Mouse (Mus musculus) kidney, embryonic 16.5 days (tissue): Measurements from ENCODE around the gene Fam187a. TPM values are rescaled to one million over a fixed set of nuclear protein-coding genes. Genes with fewer than 3 reads are reported as not detected.

Experiments
- ATAC-seq: fragments of 200-750 bp; cut with Nextera tagmentation; 2 replicates; pipeline ENCODE4 v1.8.0; 2017; ENCODE audit warnings: moderate TSS enrichment; ENCODE audit not compliant: low FRiP score, low TSS enrichment
- H3K27ac ChIP-seq: fragments of 300-500 bp; sonication (generic); 2 replicates; pipeline ENCODE4 v1.5.1; 2014; ENCODE audit warnings: low read length
- H3K27me3 ChIP-seq: fragments of 300-500 bp; sonication (generic); 2 replicates; pipeline ENCODE4 v1.6.1; 2014; ENCODE audit warnings: low read length, control low read depth, mixed read lengths; ENCODE audit not compliant: insufficient read depth
- H3K36me3 ChIP-seq: fragments of 300-500 bp; sonication (generic); 2 replicates; pipeline ENCODE4 v1.6.1; 2014; ENCODE audit warnings: low read length, control low read depth, mixed read lengths; ENCODE audit not compliant: insufficient read depth
- H3K4me1 ChIP-seq: fragments of 300-500 bp; sonication (generic); 2 replicates; pipeline ENCODE4 v1.6.1; 2014; ENCODE audit warnings: low read length, control low read depth, mixed read lengths; ENCODE audit not compliant: insufficient read depth
- H3K4me2 ChIP-seq: fragments of 300-500 bp; sonication (generic); replicated peaks from 2 replicates; pipeline ENCODE4 v1.6.1; 2014; ENCODE audit warnings: low read depth, low read length
- H3K4me3 ChIP-seq: fragments of 300-500 bp; sonication (generic); 2 replicates; pipeline ENCODE4 v1.5.1; 2014; ENCODE audit warnings: mild to moderate bottlenecking, low read length
- H3K9ac ChIP-seq: fragments of 300-500 bp; sonication (generic); replicated peaks from 2 replicates; pipeline ENCODE4 v1.6.1; 2014; ENCODE audit warnings: low read length
- H3K9me3 ChIP-seq: fragments of 300-500 bp; sonication (generic); 2 replicates; pipeline ENCODE4 v1.6.1; 2016; ENCODE audit warnings: low read length, control low read depth
- WGBS: fragments of 180-500 bp; shearing (Covaris S2); extraction: QIAGEN DNeasy Blood & Tissue Kit; methylation state at CpG from one replicate; pipeline ENCODE4 v1.1.7; 2014; 5-methylcytosine and 5-hydroxymethylcytosine counted together
- polyA plus RNA-seq: library from polyadenylated mRNA; unstranded; fragments of >200 nt; fragmentation: Nextera tagmentation; extraction: Ambion mirVana; gene quantifications from 2 replicates; pipeline ENCODE4 v1.2.1, GENCODE M21; 2015

The Fam187a gene
- polyA plus RNA-seq, 1 experiment from 2014 or later: not detected

GRCm38 (mm10) chr11:102858951-102859350 is 26.0 kb upstream of the Fam187a start:
- Histone ChIP-seq H3K27me3 (no peaks in the 10 kb centered on the region), H3K27ac (no peak overlapping the region), H3K4me1 (no peaks in the 10 kb centered on the region), H3K4me2 (no peak overlapping the region), H3K4me3 (no peak overlapping the region), H3K36me3 (peaks cover 73% of the 10 kb centered on the region), H3K9me3 (no peaks in the 10 kb centered on the region), H3K9ac (no peak overlapping the region)
- no peak for ATAC-seq
- 77% methylated on average over 11 of the region's 11 CpGs for WGBS

DNA sequence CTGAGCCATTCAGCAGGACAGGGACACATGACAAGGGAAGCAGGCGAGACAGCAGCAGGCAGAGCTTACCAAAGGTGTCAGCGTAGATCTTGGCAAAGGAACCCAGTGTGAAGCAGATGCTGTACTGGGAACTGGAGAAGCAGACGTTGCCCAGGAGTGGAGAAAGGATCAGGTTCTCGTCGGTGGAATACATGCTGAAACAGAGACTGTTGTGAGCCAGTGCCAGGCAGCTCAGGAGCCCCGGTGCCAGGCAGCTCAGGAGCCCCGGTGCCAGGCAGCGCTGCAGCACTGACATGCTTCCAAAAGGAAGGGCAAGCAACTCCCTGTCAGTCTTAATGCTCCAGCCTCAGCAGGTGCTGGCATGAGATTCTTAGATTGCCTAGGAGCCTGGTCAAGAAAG is 25.0 kb upstream of the Fam187a start:
- Histone ChIP-seq H3K27ac (no peak overlapping the region), H3K4me2 (no peak overlapping the region), H3K9me3 (no peaks in the 10 kb centered on the region), H3K27me3 (no peaks in the 10 kb centered on the region), H3K36me3 (peaks cover 65% of the 10 kb centered on the region), H3K4me1 (no peaks in the 10 kb centered on the region), H3K9ac (no peak overlapping the region), H3K4me3 (no peak overlapping the region)
- no peak for ATAC-seq
- 90% methylated on average over 8 of the region's 8 CpGs for WGBS

GRCm38 (mm10) chr11:102864272-102864671 is 20.7 kb upstream of the Fam187a start:
- whole genome bisulfite sequencing: 32% methylated on average over 4 of the region's 4 CpGs
- peaks cover 65% of the 10 kb centered on the region for H3K36me3 ChIP-seq
- H3K27ac ChIP-seq: no peak overlapping the region
- no peak overlapping the region for H3K4me3 ChIP-seq
- H3K4me2 ChIP-seq: no peak overlapping the region
- no peaks in the 10 kb centered on the region for H3K9me3 ChIP-seq
- no peaks in the 10 kb centered on the region for H3K4me1 ChIP-seq
- ATAC-seq: no peak
- no peak overlapping the region for H3K9ac ChIP-seq
- H3K27me3 ChIP-seq: no peaks in the 10 kb centered on the region

DNA sequence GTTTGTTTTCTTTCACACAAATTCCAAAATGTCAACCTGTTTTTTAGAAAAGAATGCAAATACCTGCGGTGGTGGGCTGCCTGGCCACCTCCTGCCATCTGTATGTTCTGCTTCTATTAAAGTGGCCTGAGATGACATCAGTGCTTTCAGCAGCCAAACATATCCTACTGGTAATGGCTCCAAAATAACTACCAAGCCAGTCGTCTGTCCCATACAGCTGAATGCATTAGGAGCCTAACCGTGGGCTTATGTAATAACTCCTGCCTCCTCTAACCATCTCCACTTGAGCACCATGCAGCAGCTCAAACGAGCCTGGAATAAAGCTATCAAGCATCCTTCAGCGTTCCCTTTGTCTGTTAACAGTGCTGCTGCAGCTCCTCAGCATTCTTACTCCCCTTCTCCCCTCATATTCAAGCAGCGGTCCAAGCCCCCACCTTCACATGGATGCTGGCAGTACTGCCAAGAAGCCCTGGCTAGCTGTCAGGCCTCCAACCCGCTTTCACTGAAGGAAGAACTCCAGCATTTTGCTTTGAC is 10.1 kb upstream of the Fam187a start:
- no peaks in the 10 kb centered on the region for H3K27me3 ChIP-seq
- no peak for ATAC-seq
- H3K4me3 ChIP-seq: no peak overlapping the region
- H3K9ac ChIP-seq: no peak overlapping the region
- H3K36me3 ChIP-seq: peaks cover 52% of the 10 kb centered on the region
- 89% methylated on average over 7 of the region's 7 CpGs for WGBS
- H3K9me3 ChIP-seq: no peaks in the 10 kb centered on the region
- peaks cover 8% of the 10 kb centered on the region for H3K4me1 ChIP-seq
- H3K27ac ChIP-seq: no peak overlapping the region
- H3K4me2 ChIP-seq: no peak overlapping the region

GRCm38 (mm10) chr11:102879558-102879957 is 5.4 kb upstream of the Fam187a start:
- 48% methylated on average over 2 of the region's 2 CpGs for WGBS
- no peak for ATAC-seq

DNA sequence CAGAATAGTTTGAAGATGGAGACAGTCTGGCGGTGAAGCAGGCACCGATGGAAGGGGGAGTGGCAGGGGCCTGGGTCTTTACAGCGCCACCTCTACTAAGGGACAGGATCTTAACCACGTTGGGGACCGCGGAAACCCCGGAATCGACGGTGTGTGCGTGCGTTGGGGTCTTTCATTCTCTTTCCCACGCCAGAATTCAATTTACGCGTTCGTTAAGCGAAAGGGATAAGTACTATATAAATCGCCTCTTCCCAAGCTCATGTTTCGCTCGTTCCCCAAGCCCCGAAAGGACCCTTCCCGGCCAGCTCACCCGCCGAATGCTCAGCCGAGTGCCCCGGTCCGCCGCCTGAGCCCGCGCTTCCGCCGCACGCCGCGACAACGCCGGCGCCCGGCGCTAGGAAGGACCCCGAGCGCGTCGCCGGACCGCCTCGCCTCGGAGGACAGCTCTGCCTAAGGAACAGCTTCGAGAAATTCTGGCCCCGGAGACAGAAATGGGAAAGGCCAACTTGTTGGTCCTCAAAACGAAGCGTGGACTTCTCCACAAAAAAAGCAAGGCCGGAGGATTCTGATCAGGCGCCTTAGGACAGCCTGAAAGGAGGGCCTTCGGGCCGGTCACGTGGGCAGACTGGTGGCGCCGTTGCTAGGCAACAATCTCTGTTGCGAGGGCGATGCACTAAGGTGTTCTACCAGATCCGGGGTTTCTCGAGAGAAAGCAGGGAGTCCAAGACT is 4.2 kb upstream of the Fam187a start, which contains the start of the genes Eftud2 and Ccdc103:
Gene Eftud2 (minus strand): TSS at position 401 of the 729 bp plus-strand sequence.
Gene Ccdc103 (plus strand): TSS at position 620 of the 729 bp plus-strand sequence.
- peak; percentile 88 for ATAC-seq
- peak within 1 kb of the TSS; percentile 86 for H3K9ac ChIP-seq
- peaks cover 17% of the 10 kb centered on the region for H3K36me3 ChIP-seq
- WGBS: under 1% methylated on average over 62 of the region's 62 CpGs
- peak within 1 kb of the TSS; percentile 86 for H3K4me3 ChIP-seq
- H3K4me2 ChIP-seq: peak within 1 kb of the TSS; percentile 80
- no peaks in the 10 kb centered on the region for H3K9me3 ChIP-seq
- H3K27me3 ChIP-seq: no peaks in the 10 kb centered on the region
- H3K4me1 ChIP-seq: peaks cover 17% of the 10 kb centered on the region
- H3K27ac ChIP-seq: peak within 1 kb of the TSS; percentile 84

More at GRCm38 (mm10) chr11:102879558-102879957, 5.4 kb upstream of the Fam187a start:
- no peak overlapping the region; the same call in 1 of the 2 replicates for H3K4me3 ChIP-seq
- no peak overlapping the region for H3K9ac ChIP-seq
- H3K27me3 ChIP-seq: no peaks in the 10 kb centered on the region
- H3K4me2 ChIP-seq: peak overlapping the region; percentile 80; the same call in 1 of the 2 replicates
- H3K36me3 ChIP-seq: peaks cover 28% of the 10 kb centered on the region
- no peak overlapping the region for H3K27ac ChIP-seq
- no peaks in the 10 kb centered on the region for H3K9me3 ChIP-seq
- H3K4me1 ChIP-seq: peaks cover 17% of the 10 kb centered on the region

DNA sequence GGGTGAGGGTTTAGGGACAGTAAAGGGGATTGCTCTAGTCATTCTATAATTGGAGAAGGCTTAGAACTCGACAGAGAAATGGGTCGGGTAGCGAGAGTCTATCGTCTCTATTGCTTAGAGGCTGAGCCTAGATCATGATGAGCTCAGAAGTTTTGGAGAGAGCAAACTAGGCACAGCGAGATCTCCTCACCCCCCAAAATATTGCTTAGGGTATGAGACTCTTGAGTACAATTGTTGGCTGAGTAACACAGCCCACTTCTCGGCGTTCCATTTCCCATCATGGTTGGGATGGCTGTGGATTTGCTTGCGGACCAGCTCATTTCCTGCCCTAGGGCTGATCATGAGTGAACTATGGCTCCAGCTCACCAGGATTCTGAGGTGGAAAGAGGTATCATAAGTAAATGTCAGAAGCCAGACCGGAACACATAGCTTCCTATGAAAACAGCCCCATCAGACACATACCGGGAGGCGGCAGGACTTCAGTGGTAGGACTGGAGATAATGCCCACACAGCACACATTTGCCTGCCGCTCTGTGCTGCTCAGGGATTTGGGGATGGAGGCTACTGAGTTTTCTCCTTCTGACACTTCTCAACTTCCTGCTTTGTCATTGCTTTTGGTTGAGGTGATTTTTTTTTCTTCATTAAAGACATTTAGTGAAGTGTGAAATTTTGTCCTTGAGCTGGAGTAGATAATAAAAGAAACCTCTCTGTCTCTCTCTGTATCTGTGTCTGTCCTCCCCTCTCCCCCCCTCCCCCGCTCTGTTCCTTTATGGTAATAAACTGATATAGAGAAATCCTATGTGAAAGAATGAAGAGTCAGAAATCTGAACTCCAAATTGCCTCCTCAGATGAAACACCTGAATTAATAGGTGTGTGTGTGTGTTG is 3.4 kb upstream of the Fam187a start:
- 19% methylated on average over 13 of the region's 13 CpGs for WGBS
- Histone ChIP-seq H3K9me3 (no peaks in the 10 kb centered on the region), H3K27me3 (no peaks in the 10 kb centered on the region), H3K4me3 (peak overlapping the region; percentile 86), H3K4me2 (peak overlapping the region; percentile 80), H3K36me3 (peaks cover 12% of the 10 kb centered on the region; the same call in 1 of the 2 replicates), H3K9ac (peak overlapping the region; percentile 86), H3K4me1 (peaks cover 17% of the 10 kb centered on the region), H3K27ac (peak overlapping the region; percentile 84; the same call in 1 of the 2 replicates)
- no peak for ATAC-seq

GRCm38 (mm10) chr11:102887433-102887832 is 2.5 kb downstream of the Fam187a start:
- ATAC-seq: no peak
- Histone ChIP-seq H3K4me3 (no peak overlapping the region), H3K36me3 (no peaks in the 10 kb centered on the region), H3K4me2 (no peak overlapping the region), H3K4me1 (no peaks in the 10 kb centered on the region), H3K27me3 (peaks cover 3% of the 10 kb centered on the region; the same call in 1 of the 2 replicates), H3K9ac (no peak overlapping the region), H3K27ac (no peak overlapping the region), H3K9me3 (no peaks in the 10 kb centered on the region)
- WGBS: 84% methylated on average over 5 of the region's 5 CpGs

DNA sequence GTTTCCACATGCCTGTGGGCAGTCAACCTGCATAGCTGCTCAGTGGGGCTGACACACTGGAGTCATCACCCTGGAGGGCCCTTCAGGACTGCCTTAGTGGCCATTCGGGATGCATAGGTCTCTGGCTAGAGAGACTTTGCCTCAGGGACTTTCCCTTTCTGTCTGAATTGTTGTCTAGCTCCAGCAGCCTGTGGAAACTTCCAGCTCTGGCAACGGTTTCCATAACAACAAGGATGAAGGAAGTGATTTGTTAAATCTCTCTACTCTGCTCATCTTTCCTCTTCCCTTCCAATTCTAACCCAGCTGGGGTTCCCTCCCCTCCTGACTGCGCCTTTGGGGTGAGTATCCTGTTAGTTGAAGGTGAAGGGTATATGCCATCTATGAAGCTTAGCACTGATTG is 3.2 kb downstream of the Fam187a start:
- Histone ChIP-seq H3K36me3 (no peaks in the 10 kb centered on the region), H3K27me3 (peaks cover 6% of the 10 kb centered on the region; the same call in 1 of the 2 replicates), H3K9me3 (no peaks in the 10 kb centered on the region), H3K4me3 (no peak overlapping the region), H3K9ac (no peak overlapping the region), H3K4me1 (no peaks in the 10 kb centered on the region), H3K27ac (no peak overlapping the region), H3K4me2 (no peak overlapping the region)
- WGBS: 62% methylated on average over 3 of the region's 3 CpGs
- no peak for ATAC-seq
